Mouse (Mus musculus): ENCODE data around the gene Unc93a. TPM values are rescaled to one million over a fixed set of nuclear protein-coding genes. Genes with fewer than 3 reads are reported as not detected.

Unc93a gene
- polyA plus RNA-seq, 1 experiment from 2014 or later = not detected

Other genes starting within 250 kb of the Unc93a start
- gene Pnldc1, start 221.6 kb downstream of the Unc93a start, polyA plus RNA-seq (2016; fragmentation: Nextera tagmentation; extraction: Ambion mirVana) = 1.3 and 2.7 TPM in 2 replicates
- gene Tcp1, start 216.1 kb downstream of the Unc93a start, polyA plus RNA-seq (2016; fragmentation: Nextera tagmentation; extraction: Ambion mirVana) = 533 and 536 TPM in 2 replicates
- gene Mrpl18, start 215.5 kb downstream of the Unc93a start, polyA plus RNA-seq (2016; fragmentation: Nextera tagmentation; extraction: Ambion mirVana) = 199 and 207 TPM in 2 replicates
- 1.5 and 2.0 TPM in 2 replicates for gene Acat3, start 191.2 kb downstream of the Unc93a start, polyA plus RNA-seq (2016; fragmentation: Nextera tagmentation; extraction: Ambion mirVana)
- gene Acat2, start 171.1 kb downstream of the Unc93a start, polyA plus RNA-seq (2016; fragmentation: Nextera tagmentation; extraction: Ambion mirVana) = 396 and 405 TPM in 2 replicates
- 140 and 149 TPM in 2 replicates for gene Wtap, start 137.6 kb downstream of the Unc93a start, polyA plus RNA-seq (2016; fragmentation: Nextera tagmentation; extraction: Ambion mirVana)
- 109 TPM in 2 replicates for gene Sod2, start 125.0 kb downstream of the Unc93a start, polyA plus RNA-seq (2016; fragmentation: Nextera tagmentation; extraction: Ambion mirVana)
- not detected in 2 replicates for gene Gpr31b, start 79.5 kb downstream of the Unc93a start, polyA plus RNA-seq (2016; fragmentation: Nextera tagmentation; extraction: Ambion mirVana)
- gene Tcp10b, start 70.7 kb downstream of the Unc93a start, polyA plus RNA-seq (2016; fragmentation: Nextera tagmentation; extraction: Ambion mirVana) = not detected in 2 replicates
- gene Smok2a, start 89.4 kb upstream of the Unc93a start, polyA plus RNA-seq (2016; fragmentation: Nextera tagmentation; extraction: Ambion mirVana) = not detected in 2 replicates
- not detected in 2 replicates for gene Smok2b, start 98.4 kb upstream of the Unc93a start, polyA plus RNA-seq (2016; fragmentation: Nextera tagmentation; extraction: Ambion mirVana)
- not detected in 2 replicates for gene Tcp10c, start 222.8 kb upstream of the Unc93a start, polyA plus RNA-seq (2016; fragmentation: Nextera tagmentation; extraction: Ambion mirVana)